Mouse (Mus musculus) lung, adult 2 months (tissue): ENCODE data around the gene Plpp3.

Experiments
- CTCF ChIP-seq: fragments of 200-500 bp; IDR thresholded peaks from 2 replicates; pipeline ENCODE4 v1.5.1; 2011; ENCODE audit warnings: mild to moderate bottlenecking, low read length, control low read depth; ENCODE audit not compliant: insufficient read depth
- POLR2A ChIP-seq: fragments of 200-500 bp; IDR thresholded peaks from 2 replicates; pipeline ENCODE4 v1.6.1; 2011; ENCODE audit warnings: low read depth, mild to moderate bottlenecking, control low read depth, low read length, borderline replicate concordance; ENCODE audit errors: extremely low read depth

GRCm38 (mm10) chr4:105187873-105188272 lies 30.7 kb downstream of the Plpp3 start:
- TF ChIP-seq CTCF (no peak), POLR2A (no peak)
